Mouse (Mus musculus) frontal cortex, postnatal 10 days (tissue): ENCODE measurements around the gene Olfr498.

Experiments
- DNase-seq, 2 experiments: peaks; one replicate each; pipeline ENCODE4 v3.0.0; 2022; ENCODE audit warnings: low spot score in 2 of 2, mixed read lengths in 1 of 2

Gene Olfr498

GRCm38 (mm10) chr7:108465026-108465425, at the start of gene Olfr498:
Olfr498 (plus strand) TSS chr7:108465326.
- DNase-seq: no peak

- DNase-seq: no peak
These were observed 45.0 kb upstream of the Olfr498 start, which contains the start of gene Olfr497 for GRCm38 (mm10) chr7:108420121-108420520. Olfr497 (plus strand) TSS chr7:108420421.
